Mouse (Mus musculus): ENCODE data around the gene BC025920.

- TF ChIP-seq CTCF (conservative IDR thresholded peaks at IDR 0.05; ENCODE audit: low read length) (no peak), POU5F1 (IDR thresholded peaks at IDR 0.05; ENCODE audit: borderline replicate concordance, low read length) (no peak)
Observed at GRCm38 (mm10) chr10:81593935-81594334, 12.1 kb upstream of the BC025920 start.
